Mouse (Mus musculus): ENCODE results near the gene Bmyc. TPM values are rescaled to one million over a fixed set of nuclear protein-coding genes. Genes with fewer than 3 reads are reported as not detected.

Bmyc gene
- polyA plus RNA-seq (2014; fragmentation: Illumina TruSeq; extraction: RNeasy Lipid Tissue Mini Kit (QIAGEN cat#74804); ENCODE audit: low read depth, low replicate concordance): 1.2 TPM

DNA sequence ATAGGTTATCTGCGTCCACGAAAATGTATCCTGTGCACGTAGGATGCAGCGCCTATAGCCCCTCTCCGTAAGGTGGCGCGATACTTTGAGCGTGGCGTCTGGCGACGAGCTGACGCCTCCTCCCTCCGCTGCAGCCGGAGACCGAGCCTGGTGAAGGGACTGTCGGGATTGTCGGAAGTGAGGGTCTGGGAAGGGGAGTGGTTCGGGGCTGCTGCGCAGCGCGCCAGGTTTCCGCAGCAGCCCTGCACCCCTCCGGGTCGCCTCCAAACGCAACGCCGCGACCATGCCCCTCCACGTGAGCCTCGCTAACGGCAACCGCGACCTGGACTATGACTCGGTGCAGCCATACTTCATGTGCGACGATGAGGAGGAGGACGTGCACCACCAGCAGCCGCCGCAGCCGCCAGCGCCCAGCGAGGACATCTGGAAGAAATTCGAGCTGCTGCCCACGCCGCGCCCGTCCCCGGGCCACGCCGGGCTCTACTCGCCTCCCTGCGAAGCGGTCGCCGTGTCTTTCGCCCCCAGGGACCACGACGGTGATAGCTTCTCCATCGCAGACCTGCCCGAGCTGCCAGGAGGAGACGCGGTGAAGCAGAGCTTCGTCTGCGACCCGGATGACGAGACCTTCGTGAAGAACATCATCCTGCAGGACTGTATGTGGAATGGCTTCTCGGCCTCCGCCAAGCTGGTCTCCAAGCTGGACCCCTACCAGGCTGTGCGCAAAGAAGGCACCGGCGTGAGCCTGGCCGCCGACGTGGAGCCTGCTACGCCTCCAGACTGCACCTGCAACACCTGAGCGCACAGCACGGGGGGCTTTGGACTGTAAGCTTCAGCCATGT, at the start of gene Bmyc:
TSS of gene Bmyc (plus strand) at position 97 of the 839 bp plus-strand sequence.

DNA sequence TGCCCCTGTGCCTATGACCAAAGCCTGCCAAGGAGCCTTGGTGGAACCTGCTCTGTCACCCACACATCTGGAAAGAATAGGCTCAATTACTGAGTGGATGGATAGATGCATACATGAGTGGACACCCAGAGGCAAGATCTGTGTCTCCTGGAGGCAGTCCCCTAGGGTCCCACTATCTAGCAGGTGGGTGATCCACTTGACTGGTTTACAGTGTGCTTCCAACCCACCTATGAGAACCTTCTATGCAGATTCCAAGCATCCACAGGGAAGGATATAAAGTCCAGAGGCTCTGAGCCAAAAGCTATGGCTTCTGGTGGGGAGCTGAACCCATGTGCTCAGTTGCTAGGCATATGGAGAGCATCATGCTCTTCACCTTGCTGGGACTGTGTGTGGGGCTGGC, 48.9 kb upstream of the Bmyc start, which contains the start of gene Lcn5:
TSS of gene Lcn5 (plus strand) at position 301 of the 400 bp plus-strand sequence.

DNA sequence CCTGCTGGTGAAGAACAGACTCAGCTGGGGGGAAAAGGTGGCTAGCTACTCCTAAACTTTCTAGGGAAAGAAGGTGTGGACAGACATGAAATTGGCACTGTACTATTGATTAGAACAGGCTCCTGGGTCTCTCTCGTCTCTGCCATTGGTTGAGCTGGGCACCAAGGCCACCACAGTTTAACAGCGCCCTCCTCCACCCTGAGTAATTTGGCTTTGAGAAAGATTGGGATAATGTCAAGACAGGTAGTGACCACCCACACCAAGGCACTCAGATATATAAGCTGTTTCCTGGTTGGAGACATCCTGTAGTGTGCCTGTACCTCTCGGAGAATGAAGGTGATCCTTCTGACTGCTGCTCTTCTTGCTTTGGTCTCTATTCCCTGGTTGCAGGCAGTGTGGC, 30.1 kb upstream of the Bmyc start, which contains the start of gene Lcn6:
TSS of gene Lcn6 (plus strand) at position 301 of the 400 bp plus-strand sequence.

DNA sequence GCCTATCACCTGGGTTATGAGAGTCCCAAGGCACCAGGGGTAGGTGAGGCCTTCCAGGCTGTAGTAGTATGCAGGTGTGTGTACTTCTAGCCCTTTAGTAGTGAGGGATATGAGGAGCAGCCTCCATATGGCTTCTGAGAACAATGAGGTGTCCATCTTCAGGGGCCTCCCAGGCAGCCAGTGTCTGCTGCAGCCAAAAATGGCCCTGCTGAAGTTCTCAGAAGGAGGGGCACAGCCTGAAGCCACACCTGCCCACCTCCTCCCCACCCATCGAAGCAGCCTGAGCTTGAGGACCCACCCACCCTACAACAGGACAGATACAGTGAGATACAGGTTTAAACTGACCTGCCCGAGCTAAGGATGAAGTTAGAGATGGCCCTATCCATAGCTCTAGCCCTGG, 24.1 kb upstream of the Bmyc start, which contains the start of gene Lcn10:
TSS of gene Lcn10 (plus strand) at position 301 of the 400 bp plus-strand sequence.

DNA sequence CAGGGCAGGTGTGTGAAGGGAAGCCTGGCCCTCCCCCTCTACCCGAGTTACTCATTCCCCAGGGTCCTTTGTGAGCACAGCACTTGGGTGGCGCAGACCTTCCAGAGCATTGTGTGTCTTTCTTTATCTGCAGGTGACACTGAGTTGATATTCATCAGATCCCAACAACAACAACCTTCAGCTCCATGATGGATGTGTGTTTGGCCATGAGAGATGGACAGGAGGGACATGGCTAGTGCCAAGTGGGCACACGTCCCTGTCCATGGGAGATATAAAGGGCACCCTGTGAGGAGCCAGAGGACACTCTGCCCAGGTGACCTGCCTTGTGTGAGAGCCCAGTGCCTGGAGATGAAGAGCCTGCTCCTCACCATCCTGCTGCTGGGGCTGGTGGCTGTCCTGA, 6.8 kb upstream of the Bmyc start, which contains the start of gene Obp2a:
TSS of gene Obp2a (plus strand) at position 301 of the 400 bp plus-strand sequence.

DNA sequence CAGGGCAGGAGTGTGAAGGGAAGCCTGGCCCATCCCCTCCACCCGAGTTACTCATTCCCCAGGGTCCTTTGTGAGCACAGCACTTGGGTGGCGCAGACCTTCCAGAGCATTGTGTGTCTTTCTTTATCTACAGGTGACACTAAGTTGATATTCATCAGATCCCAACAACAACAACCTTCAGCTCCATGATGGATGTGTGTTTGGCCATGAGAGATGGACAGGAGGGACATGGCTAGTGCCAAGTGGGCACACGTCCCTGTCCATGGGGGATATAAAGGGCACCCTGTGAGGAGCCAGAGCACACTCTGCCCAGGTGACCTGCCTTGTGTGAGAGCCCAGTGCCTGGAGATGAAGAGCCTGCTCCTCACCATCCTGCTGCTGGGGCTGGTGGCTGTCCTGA, 30.2 kb downstream of the Bmyc start, which contains the start of gene Obp2b:
TSS of gene Obp2b (plus strand) at position 301 of the 400 bp plus-strand sequence.

Other genes starting within 250 kb of the Bmyc start
- not detected for gene Clic3, start 249.9 kb upstream of the Bmyc start, polyA plus RNA-seq (2014; fragmentation: Illumina TruSeq; extraction: RNeasy Lipid Tissue Mini Kit (QIAGEN cat#74804); ENCODE audit: low read depth, low replicate concordance)
- gene Paxx, start 245.6 kb upstream of the Bmyc start, polyA plus RNA-seq (2014; fragmentation: Illumina TruSeq; extraction: RNeasy Lipid Tissue Mini Kit (QIAGEN cat#74804); ENCODE audit: low read depth, low replicate concordance): 2.9 TPM
- gene Ptgds, start 236.7 kb upstream of the Bmyc start, polyA plus RNA-seq (2014; fragmentation: Illumina TruSeq; extraction: RNeasy Lipid Tissue Mini Kit (QIAGEN cat#74804); ENCODE audit: low read depth, low replicate concordance): 27.8 TPM
- gene Lcn12, start 212.8 kb upstream of the Bmyc start, polyA plus RNA-seq (2014; fragmentation: Illumina TruSeq; extraction: RNeasy Lipid Tissue Mini Kit (QIAGEN cat#74804); ENCODE audit: low read depth, low replicate concordance): not detected
- 6.6 TPM for gene Fbxw5, start 206.0 kb upstream of the Bmyc start, polyA plus RNA-seq (2014; fragmentation: Illumina TruSeq; extraction: RNeasy Lipid Tissue Mini Kit (QIAGEN cat#74804); ENCODE audit: low read depth, low replicate concordance)
- 7.9 TPM for gene C8g, start 205.0 kb upstream of the Bmyc start, polyA plus RNA-seq (2014; fragmentation: Illumina TruSeq; extraction: RNeasy Lipid Tissue Mini Kit (QIAGEN cat#74804); ENCODE audit: low read depth, low replicate concordance)
- gene Traf2, start 159.8 kb upstream of the Bmyc start, polyA plus RNA-seq (2014; fragmentation: Illumina TruSeq; extraction: RNeasy Lipid Tissue Mini Kit (QIAGEN cat#74804); ENCODE audit: low read depth, low replicate concordance): 1.1 TPM
- gene Edf1, start 148.9 kb upstream of the Bmyc start, polyA plus RNA-seq (2014; fragmentation: Illumina TruSeq; extraction: RNeasy Lipid Tissue Mini Kit (QIAGEN cat#74804); ENCODE audit: low read depth, low replicate concordance): 3.7 TPM
- gene Mamdc4, start 131.9 kb upstream of the Bmyc start, polyA plus RNA-seq (2014; fragmentation: Illumina TruSeq; extraction: RNeasy Lipid Tissue Mini Kit (QIAGEN cat#74804); ENCODE audit: low read depth, low replicate concordance): 1.2 TPM
- 3.4 TPM for gene Phpt1, start 131.5 kb upstream of the Bmyc start, polyA plus RNA-seq (2014; fragmentation: Illumina TruSeq; extraction: RNeasy Lipid Tissue Mini Kit (QIAGEN cat#74804); ENCODE audit: low read depth, low replicate concordance)
- gene Ajm1, start 125.0 kb upstream of the Bmyc start, polyA plus RNA-seq (2014; fragmentation: Illumina TruSeq; extraction: RNeasy Lipid Tissue Mini Kit (QIAGEN cat#74804); ENCODE audit: low read depth, low replicate concordance): not detected
- gene Rabl6, start 98.2 kb upstream of the Bmyc start, polyA plus RNA-seq (2014; fragmentation: Illumina TruSeq; extraction: RNeasy Lipid Tissue Mini Kit (QIAGEN cat#74804); ENCODE audit: low read depth, low replicate concordance): 25.0 TPM
- gene Ccdc183, start 89.1 kb upstream of the Bmyc start, polyA plus RNA-seq (2014; fragmentation: Illumina TruSeq; extraction: RNeasy Lipid Tissue Mini Kit (QIAGEN cat#74804); ENCODE audit: low read depth, low replicate concordance): 88.5 TPM
- gene Tmem141, start 84.7 kb upstream of the Bmyc start, polyA plus RNA-seq (2014; fragmentation: Illumina TruSeq; extraction: RNeasy Lipid Tissue Mini Kit (QIAGEN cat#74804); ENCODE audit: low read depth, low replicate concordance): 2.3 TPM
- gene Fcna, start 78.7 kb upstream of the Bmyc start, polyA plus RNA-seq (2014; fragmentation: Illumina TruSeq; extraction: RNeasy Lipid Tissue Mini Kit (QIAGEN cat#74804); ENCODE audit: low read depth, low replicate concordance): not detected
- not detected for gene Lcn8, start 53.6 kb upstream of the Bmyc start, polyA plus RNA-seq (2014; fragmentation: Illumina TruSeq; extraction: RNeasy Lipid Tissue Mini Kit (QIAGEN cat#74804); ENCODE audit: low read depth, low replicate concordance)
- gene Lcn5, start 48.8 kb upstream of the Bmyc start, polyA plus RNA-seq (2014; fragmentation: Illumina TruSeq; extraction: RNeasy Lipid Tissue Mini Kit (QIAGEN cat#74804); ENCODE audit: low read depth, low replicate concordance): not detected
- gene Lcn6, start 30.0 kb upstream of the Bmyc start, polyA plus RNA-seq (2014; fragmentation: Illumina TruSeq; extraction: RNeasy Lipid Tissue Mini Kit (QIAGEN cat#74804); ENCODE audit: low read depth, low replicate concordance): not detected
- not detected for gene Lcn10, start 24.0 kb upstream of the Bmyc start, polyA plus RNA-seq (2014; fragmentation: Illumina TruSeq; extraction: RNeasy Lipid Tissue Mini Kit (QIAGEN cat#74804); ENCODE audit: low read depth, low replicate concordance)
- gene Obp2a, start 6.7 kb upstream of the Bmyc start, polyA plus RNA-seq (2014; fragmentation: Illumina TruSeq; extraction: RNeasy Lipid Tissue Mini Kit (QIAGEN cat#74804); ENCODE audit: low read depth, low replicate concordance): not detected
- not detected for gene Obp2b, start 30.3 kb downstream of the Bmyc start, polyA plus RNA-seq (2014; fragmentation: Illumina TruSeq; extraction: RNeasy Lipid Tissue Mini Kit (QIAGEN cat#74804); ENCODE audit: low read depth, low replicate concordance)
- gene Lcn3, start 58.8 kb downstream of the Bmyc start, polyA plus RNA-seq (2014; fragmentation: Illumina TruSeq; extraction: RNeasy Lipid Tissue Mini Kit (QIAGEN cat#74804); ENCODE audit: low read depth, low replicate concordance): not detected
- gene Lcn11, start 70.3 kb downstream of the Bmyc start, polyA plus RNA-seq (2014; fragmentation: Illumina TruSeq; extraction: RNeasy Lipid Tissue Mini Kit (QIAGEN cat#74804); ENCODE audit: low read depth, low replicate concordance): not detected
- 3.1 TPM for gene Gm13539, start 75.5 kb downstream of the Bmyc start, polyA plus RNA-seq (2014; fragmentation: Illumina TruSeq; extraction: RNeasy Lipid Tissue Mini Kit (QIAGEN cat#74804); ENCODE audit: low read depth, low replicate concordance)
- gene Glt6d1, start 109.1 kb downstream of the Bmyc start, polyA plus RNA-seq (2014; fragmentation: Illumina TruSeq; extraction: RNeasy Lipid Tissue Mini Kit (QIAGEN cat#74804); ENCODE audit: low read depth, low replicate concordance): 58.7 TPM
- gene Lcn9, start 116.4 kb downstream of the Bmyc start, polyA plus RNA-seq (2014; fragmentation: Illumina TruSeq; extraction: RNeasy Lipid Tissue Mini Kit (QIAGEN cat#74804); ENCODE audit: low read depth, low replicate concordance): not detected
- gene Sohlh1, start 140.5 kb downstream of the Bmyc start, polyA plus RNA-seq (2014; fragmentation: Illumina TruSeq; extraction: RNeasy Lipid Tissue Mini Kit (QIAGEN cat#74804); ENCODE audit: low read depth, low replicate concordance): not detected
- gene Kcnt1, start 157.0 kb downstream of the Bmyc start, polyA plus RNA-seq (2014; fragmentation: Illumina TruSeq; extraction: RNeasy Lipid Tissue Mini Kit (QIAGEN cat#74804); ENCODE audit: low read depth, low replicate concordance): 0.46 TPM

Measured in testis, adult 10 weeks (tissue).